Mouse (Mus musculus) embryonic stem cell, embryonic (primary cell): ENCODE results near the gene Tspan9.

Experiments used
- CTCF ChIA-PET, 4 experiments: fragments of 300-600 bp in 2 of 4; fragments of 350-600 bp in 2 of 4; sonication (Branson Sonifier 250); formaldehyde crosslinking; loops; one replicate each; lab custom pipeline; 2022; ENCODE audit warnings: inconsistent platforms in 2 of 4; lab: Charles Lee
- POLR2A ChIA-PET, 4 experiments: fragments of 300-600 bp in 2 of 4; fragments of 350-600 bp in 2 of 4; sonication (Branson Sonifier 250); formaldehyde crosslinking; loops; one replicate each; lab custom pipeline; 2022; ENCODE audit warnings: antibody characterized with exemption in 4 of 4, inconsistent platforms in 1 of 4; lab: Charles Lee

Gene Tspan9

DNA sequence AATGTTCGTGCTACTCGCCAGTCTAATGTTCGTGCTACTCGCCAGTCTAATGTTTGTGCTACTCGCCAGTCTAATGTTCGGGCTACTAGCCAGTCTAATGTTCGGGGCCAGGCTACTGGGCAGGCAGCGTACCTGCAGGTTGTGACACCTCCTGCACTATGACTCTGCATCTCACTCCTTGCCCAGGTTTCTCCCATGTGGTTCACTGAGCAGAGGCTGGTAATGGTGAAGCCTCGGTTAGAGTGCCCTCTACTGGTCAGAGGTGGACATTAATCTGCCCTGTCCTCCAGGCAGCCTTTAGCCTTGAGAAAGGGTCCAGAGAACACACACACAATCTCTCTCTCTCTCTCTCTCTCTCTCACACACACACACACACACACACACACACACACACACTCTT, 197.7 kb downstream of the Tspan9 start:
- ChIA-PET POLR2A (interaction anchor here in 1 of 4 experiments (0.6 kb wide), 1 partner anchor 215 kb away, joined by 3 read pairs; no protein-coding TSS in a partner anchor), CTCF (interaction anchor here in 3 of 4 experiments (0.6 to 1.1 kb wide), 5 partner anchors 20 to 363 kb away, joined by 3 to 4 read pairs (median 3); no protein-coding TSS in a partner anchor)

- POLR2A ChIA-PET, result no interaction called here
- CTCF ChIA-PET, result interaction anchor here in 1 of 4 experiments (0.6 kb wide), 1 partner anchor 381 kb away, joined by 3 read pairs; the partner anchor contains the start of gene Cracr2a
Measured at GRCm38 (mm10) chr6:127942421-127942820, 201.0 kb downstream of the Tspan9 start.

DNA sequence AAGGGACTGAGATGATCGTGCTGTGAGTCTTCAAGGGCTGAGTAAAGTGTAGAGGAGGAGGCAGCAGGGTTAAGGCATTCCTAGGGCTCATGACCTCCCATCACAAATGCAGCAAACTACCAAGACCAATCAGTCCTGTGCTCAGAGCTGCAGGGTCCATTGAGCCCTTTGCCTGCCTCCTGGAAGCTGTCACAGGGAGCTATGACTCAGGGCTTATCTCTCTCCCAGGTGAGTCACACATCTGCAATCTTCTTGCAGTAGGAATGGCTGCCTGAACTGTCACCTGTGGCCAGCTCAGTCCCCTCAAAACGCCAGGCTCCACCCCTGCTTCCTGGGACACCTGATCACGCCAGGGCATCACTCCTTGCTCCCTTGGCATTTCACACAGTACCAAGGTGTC, 208.3 kb downstream of the Tspan9 start:
- ChIA-PET POLR2A (interaction anchor here in 2 of 4 experiments (0.6 kb wide), 3 partner anchors 19 to 342 kb away, joined by 3 to 8 read pairs (median 4); no protein-coding TSS in a partner anchor), CTCF (interaction anchor here in 1 of 4 experiments (0.6 kb wide), 1 partner anchor 180 kb away, joined by 4 read pairs; no protein-coding TSS in a partner anchor)

DNA sequence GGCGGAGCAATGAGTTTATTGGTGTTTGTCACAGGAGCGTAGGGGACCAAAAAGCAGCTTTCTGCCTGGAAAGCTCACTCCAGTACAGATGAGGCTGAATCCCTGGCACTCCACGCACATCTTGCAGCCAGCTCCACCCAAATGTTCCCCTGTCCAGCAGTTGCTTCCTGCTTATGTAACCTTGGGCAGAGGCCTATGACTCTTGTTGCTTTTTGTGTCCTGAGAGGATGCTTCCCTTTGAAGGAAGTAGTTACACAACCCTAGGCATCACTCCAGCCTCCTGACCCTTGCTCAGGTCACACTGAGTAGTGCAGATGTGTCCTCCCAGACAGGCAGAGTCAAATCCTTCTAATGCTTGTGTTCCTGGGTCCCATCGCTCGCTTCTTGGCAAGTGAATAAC, 209.6 kb downstream of the Tspan9 start:
- POLR2A ChIA-PET, result no interaction called here
- CTCF ChIA-PET, result no interaction called here

GRCm38 (mm10) chr6:127932697-127933096, 210.7 kb downstream of the Tspan9 start:
- ChIA-PET POLR2A (interaction anchor here in 3 of 4 experiments (0.5 to 0.7 kb wide), 3 partner anchors 27 to 221 kb away, joined by 3 to 4 read pairs (median 3); no protein-coding TSS in a partner anchor), CTCF (interaction anchor here in 2 of 4 experiments (0.6 kb wide), 4 partner anchors 75 to 411 kb away, joined by 3 to 6 read pairs (median 4); no protein-coding TSS in a partner anchor)

- CTCF ChIA-PET, result interaction anchor here in 1 of 4 experiments (0.7 kb wide), 1 partner anchor 388 kb away, joined by 3 read pairs; no protein-coding TSS in a partner anchor
- POLR2A ChIA-PET, result interaction anchor here in 1 of 4 experiments (0.6 kb wide), 1 partner anchor 310 kb away, joined by 3 read pairs; no protein-coding TSS in a partner anchor
Measured at GRCm38 (mm10) chr6:127928682-127929081, 214.7 kb downstream of the Tspan9 start.

- CTCF ChIA-PET, result interaction anchor here in 1 of 4 experiments (0.6 kb wide), 1 partner anchor 21 kb away, joined by 3 read pairs; no protein-coding TSS in a partner anchor
- POLR2A ChIA-PET, result no interaction called here
Measured at GRCm38 (mm10) chr6:127925915-127926314, 217.5 kb downstream of the Tspan9 start.

GRCm38 (mm10) chr6:127924750-127925149, 218.6 kb downstream of the Tspan9 start:
- POLR2A ChIA-PET, result no interaction called here
- CTCF ChIA-PET, result interaction anchor here in 2 of 4 experiments (0.6 kb wide), 2 partner anchors 372 to 488 kb away, joined by 3 to 8 read pairs; no protein-coding TSS in a partner anchor

DNA sequence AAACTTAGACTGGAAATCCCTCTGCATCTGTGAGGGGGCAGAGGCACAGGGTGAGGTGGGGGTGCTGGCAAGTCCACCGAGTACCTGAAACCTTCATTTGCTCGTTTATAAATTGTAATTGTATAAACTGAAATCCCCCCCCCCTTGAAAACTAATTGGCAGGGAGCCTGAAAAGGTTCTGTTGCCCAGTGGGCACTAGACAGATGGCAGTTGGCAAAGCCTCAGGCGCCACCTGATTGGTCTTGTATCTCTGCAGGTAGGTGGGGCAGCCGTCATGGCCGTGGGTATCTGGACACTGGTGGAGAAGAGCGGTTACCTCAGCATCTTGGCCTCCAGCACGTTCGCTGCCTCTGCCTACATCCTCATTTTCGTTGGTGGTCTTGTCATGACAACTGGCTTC, 220.1 kb downstream of the Tspan9 start:
- ChIA-PET CTCF (no interaction called here), POLR2A (interaction anchor here in 1 of 4 experiments (0.7 kb wide), 1 partner anchor 79 kb away, joined by 4 read pairs; no protein-coding TSS in a partner anchor)

GRCm38 (mm10) chr6:127921996-127922395, 221.4 kb downstream of the Tspan9 start:
- CTCF ChIA-PET, result interaction anchor here in 1 of 4 experiments (0.6 to 1.1 kb wide), 4 partner anchors 28 to 380 kb away, joined by 3 to 4 read pairs (median 3); no protein-coding TSS in a partner anchor
- POLR2A ChIA-PET, result interaction anchor here in 1 of 4 experiments (0.5 kb wide), 1 partner anchor 9 kb away, joined by 3 read pairs; no protein-coding TSS in a partner anchor

GRCm38 (mm10) chr6:127920652-127921051, 222.7 kb downstream of the Tspan9 start:
- POLR2A ChIA-PET, result interaction anchor here in 1 of 4 experiments (0.6 kb wide), 1 partner anchor 78 kb away, joined by 3 read pairs; no protein-coding TSS in a partner anchor
- CTCF ChIA-PET, result interaction anchor here (0.6 to 1.4 kb wide), 27 partner anchors 8 to 504 kb away, joined by 3 to 7 read pairs (median 3); partner anchors contain the start of gene Tspan11 (in 1 of the 4)

- ChIA-PET CTCF (interaction anchor here (0.6 to 1.4 kb wide), 9 partner anchors 17 to 788 kb away, joined by 3 to 5 read pairs (median 4); no protein-coding TSS in a partner anchor), POLR2A (interaction anchor here in 1 of 4 experiments (0.6 kb wide), 1 partner anchor 216 kb away, joined by 4 read pairs; no protein-coding TSS in a partner anchor)
Measured at GRCm38 (mm10) chr6:127919491-127919890, 223.9 kb downstream of the Tspan9 start.

DNA sequence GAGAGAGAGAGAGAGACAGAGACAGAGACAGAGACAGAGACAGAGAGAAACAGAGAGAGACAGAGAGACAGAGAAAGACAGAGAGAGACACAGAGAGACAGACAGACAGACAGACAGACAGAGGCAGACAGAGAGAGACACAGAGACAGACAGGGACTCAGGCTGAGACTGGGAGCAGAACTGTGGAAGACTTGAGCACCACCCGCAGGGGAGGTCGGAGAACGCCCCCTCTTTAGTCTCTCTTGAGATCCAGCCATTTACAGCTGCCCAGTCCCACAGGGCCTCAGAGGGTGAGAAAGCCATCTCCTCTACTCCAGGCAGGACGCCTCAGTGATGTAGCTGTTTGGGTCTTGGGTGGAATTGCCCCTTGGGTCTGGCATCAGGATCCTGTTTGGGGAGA, 225.7 kb downstream of the Tspan9 start:
- CTCF ChIA-PET, result interaction anchor here in 2 of 4 experiments (0.7 to 1.3 kb wide), 3 partner anchors 211 to 393 kb away, joined by 3 to 4 read pairs (median 4); no protein-coding TSS in a partner anchor
- POLR2A ChIA-PET, result no interaction called here

DNA sequence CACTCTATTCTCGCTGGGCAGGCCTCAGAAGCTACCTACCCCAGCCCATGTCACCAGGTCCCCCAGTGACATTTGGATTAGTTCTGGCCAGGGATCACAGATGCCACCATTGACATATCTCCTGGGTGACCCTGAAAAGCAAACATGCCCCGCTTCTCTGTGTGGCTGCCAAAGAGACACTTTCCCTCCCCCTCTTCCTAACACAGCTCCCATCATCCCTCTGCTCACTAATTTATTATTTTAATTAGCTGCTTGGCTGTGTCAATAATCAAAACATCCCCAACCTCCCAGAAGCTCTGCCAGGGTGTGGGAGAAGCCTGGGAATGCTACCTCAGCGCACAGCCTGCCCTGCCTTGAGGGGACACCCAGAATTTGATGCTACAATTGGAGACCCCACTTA, 226.4 kb downstream of the Tspan9 start:
- POLR2A ChIA-PET, result interaction anchor here in 1 of 4 experiments (0.7 kb wide), 1 partner anchor 157 kb away, joined by 3 read pairs; no protein-coding TSS in a partner anchor
- CTCF ChIA-PET, result interaction anchor here in 1 of 4 experiments (1.3 kb wide), 1 partner anchor 375 kb away, joined by 3 read pairs; no protein-coding TSS in a partner anchor

DNA sequence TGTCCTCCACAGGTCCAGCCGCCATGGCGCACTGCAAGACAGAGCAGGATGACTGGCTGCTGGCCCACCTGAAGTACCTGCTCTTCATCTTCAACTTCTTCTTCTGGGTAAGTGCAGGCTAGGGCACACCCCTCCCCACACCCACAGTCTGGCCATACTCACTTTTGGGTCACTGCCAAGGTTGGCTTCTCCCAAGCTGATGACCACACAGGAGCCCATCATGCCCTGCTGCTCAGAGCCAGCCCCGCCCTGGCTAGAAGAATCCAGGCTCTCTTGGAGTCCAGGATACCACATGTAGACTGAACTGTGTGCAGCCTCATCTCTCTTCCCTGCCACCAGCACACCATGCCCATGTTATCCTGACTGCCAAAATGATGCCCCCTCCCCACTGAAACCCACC, 230.5 kb downstream of the Tspan9 start:
- POLR2A ChIA-PET, result no interaction called here
- CTCF ChIA-PET, result interaction anchor here in 1 of 4 experiments (1.2 kb wide), 1 partner anchor 8 kb away, joined by 3 read pairs; no protein-coding TSS in a partner anchor

DNA sequence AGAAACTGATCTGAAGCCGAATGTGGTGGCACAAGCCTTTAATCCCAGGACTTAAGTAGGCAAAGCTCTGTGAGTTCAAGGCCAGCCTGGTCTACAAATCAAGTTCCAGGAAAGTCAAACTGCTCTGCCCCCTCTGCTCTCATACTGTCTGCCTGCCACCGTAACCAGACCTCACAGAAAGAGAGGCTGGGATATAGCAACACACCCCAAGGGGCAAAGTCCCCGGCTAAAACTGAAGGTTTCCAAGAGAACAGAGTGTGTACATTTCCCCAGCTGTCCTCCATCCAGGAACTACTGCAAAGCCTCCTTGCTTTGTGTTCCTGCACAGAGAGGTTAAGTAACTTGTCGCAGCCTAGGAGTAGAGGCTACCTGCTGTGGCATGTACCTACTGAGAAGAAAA, 231.7 kb downstream of the Tspan9 start:
- CTCF ChIA-PET, result interaction anchor here in 3 of 4 experiments (0.6 to 1.3 kb wide), 3 partner anchors 9 to 241 kb away, joined by 3 to 4 read pairs (median 3); no protein-coding TSS in a partner anchor
- POLR2A ChIA-PET, result no interaction called here
